Mouse (Mus musculus): ENCODE data around the gene Polr3gl. TPM values are rescaled to one million over a fixed set of nuclear protein-coding genes. Genes with fewer than 3 reads are reported as not detected.

Gene Polr3gl
- total RNA-seq, 2 experiments from 2014 or later = 26.7 to 30.5 TPM

Other genes with a start within 250 kb of the Polr3gl start
- not detected for gene BC107364, start 141.9 kb downstream of the Polr3gl start, total RNA-seq (2021)
- 100 to 1,000 TPM; 279 to 290 TPM for gene Hfe2, start 69.0 kb downstream of the Polr3gl start, total RNA-seq (2021)
- 100 to 1,000 TPM; 435 to 530 TPM for gene Txnip, start 36.2 kb downstream of the Polr3gl start, total RNA-seq (2021)
- gene Gm16253, start 17.2 kb downstream of the Polr3gl start, total RNA-seq (2021) = 1 to 10 TPM; 1.6 to 1.9 TPM
- gene Ankrd34a, start 2.5 kb upstream of the Polr3gl start, total RNA-seq (2021) = 1 to 10 TPM in 1 of 2 experiments, under 1 TPM in 1; 0.59 to 1.4 TPM
- 10 to 100 TPM; 24.4 to 27.4 TPM for gene Lix1l, start 7.0 kb upstream of the Polr3gl start, total RNA-seq (2021)
- 10 to 100 TPM; 36.5 to 37.2 TPM for gene Rbm8a, start 35.8 kb upstream of the Polr3gl start, total RNA-seq (2021)
- gene Pex11b, start 41.2 kb upstream of the Polr3gl start, total RNA-seq (2021) = 10 to 100 TPM; 32.7 to 36.3 TPM
- under 1 TPM in 1 of 2 experiments, not detected in 1; 0.18 TPM for gene Gm42957, start 41.3 kb upstream of the Polr3gl start, total RNA-seq (2021)
- under 1 TPM; 0.62 to 0.69 TPM for gene Itga10, start 51.4 kb upstream of the Polr3gl start, total RNA-seq (2021)
- gene Ankrd35, start 76.0 kb upstream of the Polr3gl start, total RNA-seq (2021) = 1 to 10 TPM; 1.2 to 1.3 TPM
- gene Pias3, start 102.2 kb upstream of the Polr3gl start, total RNA-seq (2021) = 10 to 100 TPM; 13.4 to 15.3 TPM
- 1 to 10 TPM; 2.7 to 5.3 TPM for gene Nudt17, start 114.4 kb upstream of the Polr3gl start, total RNA-seq (2021)
- gene Polr3c, start 133.4 kb upstream of the Polr3gl start, total RNA-seq (2021) = 10 to 100 TPM; 23.1 to 26.1 TPM
- gene Rnf115, start 133.5 kb upstream of the Polr3gl start, total RNA-seq (2021) = 10 to 100 TPM; 22.5 to 22.6 TPM
- gene Pdzk1, start 235.1 kb upstream of the Polr3gl start, total RNA-seq (2021) = not detected
- not detected for gene Cd160, start 235.2 kb upstream of the Polr3gl start, total RNA-seq (2021)